Mouse (Mus musculus) bone marrow macrophage, adult 2 months (primary cell): Measurements from ENCODE around the gene Mfap1a. TPM values are rescaled to one million over a fixed set of nuclear protein-coding genes. Genes with fewer than 3 reads are reported as not detected.
"Not testable (repeated sequence)": the region's sequence is repeated elsewhere in the genome, so short reads cannot be mapped to it uniquely, and the experiment has no call there.

Source experiments
- H3K27ac ChIP-seq: 2 replicates; pipeline ENCODE4 v1.5.1; 2012; ENCODE audit warnings: low read depth, low read length; ENCODE audit not compliant: insufficient read depth
- H3K4me1 ChIP-seq: 2 replicates; pipeline ENCODE4 v1.6.1; 2012; ENCODE audit warnings: low read length; ENCODE audit not compliant: control insufficient read depth, insufficient read depth
- H3K4me3 ChIP-seq: 2 replicates; pipeline ENCODE4 v1.5.1; 2012; ENCODE audit warnings: mild to moderate bottlenecking, low read length, moderate library complexity; ENCODE audit not compliant: insufficient read depth
- CTCF ChIP-seq: IDR thresholded peaks from 2 replicates; pipeline ENCODE4 v1.5.1; 2012; ENCODE audit warnings: low read depth, mild to moderate bottlenecking, low read length, moderate library complexity
- POLR2A ChIP-seq: IDR thresholded peaks from 2 replicates; pipeline ENCODE4 v1.6.1; 2012; ENCODE audit warnings: mild to moderate bottlenecking, low read depth, low read length, borderline replicate concordance
- polyA plus RNA-seq: library from polyadenylated mRNA; stranded (reverse); fragments of >200 nt; gene quantifications from 2 replicates; pipeline ENCODE4 v1.2.4, GENCODE M21; 2012; ENCODE audit not compliant: missing spikeins, insufficient read depth, insufficient read length

The Mfap1a gene
- polyA plus RNA-seq, 1 experiment = 24.8 TPM

DNA sequence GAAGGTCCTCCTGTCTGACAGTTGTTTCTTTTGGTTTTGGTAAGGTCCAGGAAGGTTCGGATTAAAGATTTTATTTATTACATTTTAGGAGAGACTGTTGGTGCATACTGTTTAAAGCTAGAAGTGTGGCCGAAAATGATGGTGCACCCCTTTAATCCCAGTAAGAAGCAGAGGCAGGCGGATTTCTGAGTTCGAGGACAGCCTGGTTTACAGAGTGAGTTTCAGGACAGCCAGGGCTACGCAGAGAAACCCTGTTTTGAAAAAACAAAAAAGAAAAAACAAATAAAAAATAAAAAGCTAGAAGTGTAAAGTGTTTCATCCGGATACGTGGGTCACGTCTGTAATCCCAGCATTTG, 32.3 kb downstream of the Mfap1a start:
- Histone ChIP-seq H3K27ac (peak overlapping the region; percentile 42), H3K4me1 (no peaks in the 10 kb centered on the region), H3K4me3 (peak overlapping the region; percentile 80)
- TF ChIP-seq POLR2A (no peak), CTCF (no peak)

DNA sequence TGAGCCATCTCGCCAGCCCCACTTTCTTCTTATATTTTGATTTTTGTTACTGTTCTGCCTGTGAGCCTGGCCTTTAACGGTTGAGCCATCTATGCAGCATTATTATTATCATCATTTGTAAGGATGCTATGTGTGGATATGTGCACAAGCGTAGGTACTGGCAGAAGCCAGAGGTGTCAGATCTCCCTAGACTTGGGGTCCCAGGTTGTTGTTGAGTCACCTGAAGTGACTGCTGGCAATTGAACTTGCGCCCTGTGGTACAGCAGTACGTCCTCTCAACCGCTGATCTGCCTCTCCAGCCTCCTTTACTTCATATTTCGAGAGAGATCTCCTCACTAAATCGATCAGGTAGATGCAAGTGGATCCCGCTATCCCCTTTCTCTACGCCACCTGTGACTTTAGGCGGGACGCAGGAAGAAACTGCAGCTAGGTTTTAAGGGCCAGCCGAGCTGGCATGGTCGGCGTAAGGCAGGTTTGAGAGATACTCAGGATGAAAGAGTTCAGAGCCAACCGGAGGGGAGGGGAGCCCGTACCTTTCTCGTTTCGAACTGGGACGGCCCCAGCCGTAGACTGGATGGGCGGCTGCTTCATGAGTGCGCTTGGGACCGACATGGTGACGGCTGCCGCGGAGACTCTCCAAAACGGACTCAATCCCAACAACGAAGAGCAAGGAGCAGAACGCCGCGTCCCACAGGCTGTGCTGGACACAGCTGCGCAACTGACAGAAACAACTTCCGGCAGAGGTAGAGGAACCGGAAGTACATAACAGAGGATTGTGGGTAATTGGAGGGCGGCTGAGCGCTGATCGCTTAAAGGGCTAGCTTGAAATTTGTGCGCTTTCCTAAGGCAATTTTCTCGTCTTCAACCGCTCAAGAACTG, 32.9 kb downstream of the Mfap1a start, which contains the start of gene Mfap1b:
Gene Mfap1b, minus strand, starts transcription at position 767 of the 879 bp plus-strand sequence.
- H3K4me1 ChIP-seq = not testable (repeated sequence)
- H3K4me3 ChIP-seq = peak within 1 kb of the TSS; percentile 80
- TF ChIP-seq POLR2A = 0 out of 2 replicates have a peak, but pooled peaks have one; percentile 9
- H3K27ac ChIP-seq = peak within 1 kb of the TSS; percentile 56

DNA sequence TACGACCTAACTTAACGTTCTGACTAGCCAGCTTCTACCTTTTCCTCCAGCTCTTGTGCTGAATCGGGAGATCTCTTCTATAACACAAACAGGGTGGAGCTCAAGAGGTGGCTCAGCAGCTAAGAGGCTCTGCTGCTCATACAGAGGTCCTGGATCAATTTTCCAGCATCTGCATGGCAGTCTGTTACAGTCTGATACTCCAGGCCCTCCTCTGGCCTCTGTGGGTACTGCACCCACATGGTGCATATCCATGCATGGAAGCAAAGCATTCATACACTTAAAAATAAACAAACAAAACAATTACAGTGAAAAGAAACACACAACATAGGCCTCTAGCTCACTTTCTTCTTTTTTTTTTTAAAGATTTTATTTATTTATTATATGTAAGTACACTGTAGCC, 33.7 kb downstream of the Mfap1a start:
- not testable (repeated sequence) for H3K4me1 ChIP-seq, H3K27ac ChIP-seq, H3K4me3 ChIP-seq

DNA sequence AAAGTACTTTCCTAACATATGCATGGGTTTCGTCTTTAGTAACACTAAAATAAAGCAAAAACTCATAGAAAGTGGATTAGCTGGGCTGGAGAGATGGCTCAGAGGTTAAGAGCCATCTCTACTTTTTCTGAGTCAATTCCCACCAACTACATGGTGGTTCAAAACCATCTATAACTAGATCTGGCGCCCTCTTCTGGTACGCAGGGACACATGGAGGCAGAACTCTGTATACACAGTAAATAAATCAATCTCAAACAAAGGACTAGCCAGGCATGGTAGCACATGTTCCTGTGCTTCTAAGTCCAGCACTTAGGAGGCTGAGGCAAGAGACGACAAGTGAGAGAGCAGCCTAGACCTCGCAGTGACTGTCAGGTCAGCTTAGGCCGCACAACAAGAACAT, 37.5 kb downstream of the Mfap1a start:
- H3K27ac ChIP-seq = not testable (repeated sequence)

DNA sequence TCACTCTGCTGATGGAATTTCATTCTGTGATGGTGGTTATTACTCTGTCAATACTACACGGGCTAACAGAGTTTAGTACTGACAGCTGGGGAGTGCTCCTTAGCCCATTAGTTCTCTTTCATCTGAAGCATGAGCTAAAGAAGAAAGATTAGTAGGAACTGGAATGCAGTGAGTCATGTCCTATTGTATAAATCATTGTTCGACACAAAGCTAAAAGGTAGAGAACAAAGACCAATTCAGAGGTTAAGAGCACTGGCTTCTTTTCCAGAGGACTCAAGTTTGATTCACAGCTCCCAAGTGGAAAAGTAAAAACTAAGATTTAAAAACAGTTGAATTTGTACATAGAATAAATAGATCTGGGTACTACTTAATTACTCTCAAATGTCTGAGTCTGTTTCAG, 46.4 kb downstream of the Mfap1a start:
- Histone ChIP-seq H3K4me3 (no peak overlapping the region), H3K4me1 (peaks cover 5% of the 10 kb centered on the region), H3K27ac (no peak overlapping the region)
- TF ChIP-seq POLR2A = no peak
- TF ChIP-seq CTCF = no peak

More for the DNA sequence above, 37.5 kb downstream of the Mfap1a start:
- H3K4me3 ChIP-seq, H3K4me1 ChIP-seq: not testable (repeated sequence)

DNA sequence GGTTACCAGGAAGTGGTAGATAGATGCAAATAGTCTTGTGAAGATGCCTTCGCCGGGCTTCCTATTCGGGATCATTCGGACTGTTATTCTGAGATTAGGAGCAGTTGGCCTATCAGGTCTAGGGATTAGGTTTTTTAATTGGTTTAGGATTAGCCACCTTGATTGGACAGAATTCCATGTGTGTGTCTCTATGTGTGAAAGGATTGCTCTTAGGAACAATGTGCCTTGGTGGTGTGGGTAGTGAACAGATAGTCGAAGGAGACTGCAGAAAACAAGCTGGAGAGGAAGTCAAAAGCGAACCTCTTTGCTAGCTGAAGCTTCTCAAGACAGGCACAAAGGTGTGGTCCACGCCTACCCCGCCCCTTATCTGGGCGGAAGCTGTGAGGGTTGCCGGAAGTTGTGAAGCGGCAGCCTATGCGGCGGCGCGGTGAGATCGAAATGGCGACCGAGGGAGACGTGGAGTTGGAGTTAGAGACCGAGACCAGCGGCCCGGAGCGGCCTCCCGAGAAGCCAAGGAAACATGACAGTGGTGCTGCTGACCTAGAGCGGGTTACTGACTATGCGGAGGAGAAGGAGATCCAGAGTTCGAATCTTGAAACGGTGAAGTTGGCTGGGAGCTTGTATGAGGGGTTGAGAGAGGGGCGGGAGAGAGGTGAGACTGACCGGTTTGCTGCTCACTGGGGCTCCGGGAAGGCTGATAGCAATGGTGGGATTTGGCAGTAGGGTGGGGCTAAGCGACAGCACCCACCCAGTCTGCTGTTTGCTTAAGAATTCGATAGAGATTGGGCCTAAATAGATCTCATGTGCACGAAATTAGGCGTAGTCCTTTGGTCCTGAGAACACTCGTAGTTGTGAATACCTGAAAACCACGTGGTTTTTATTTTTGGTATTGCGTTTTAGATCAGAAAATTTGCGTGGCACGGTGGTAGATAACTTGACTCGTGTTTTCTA, 49.5 kb downstream of the Mfap1a start, which contains the start of gene Serinc4:
Gene Serinc4, minus strand, starts transcription at position 90 of the 951 bp plus-strand sequence.
- H3K27ac ChIP-seq = peak within 1 kb of the TSS; percentile 40
- no peak for TF ChIP-seq POLR2A
- no peak for TF ChIP-seq CTCF
- H3K4me3 ChIP-seq = peak within 1 kb of the TSS; percentile 74
- H3K4me1 ChIP-seq = peaks cover 19% of the 10 kb centered on the region

DNA sequence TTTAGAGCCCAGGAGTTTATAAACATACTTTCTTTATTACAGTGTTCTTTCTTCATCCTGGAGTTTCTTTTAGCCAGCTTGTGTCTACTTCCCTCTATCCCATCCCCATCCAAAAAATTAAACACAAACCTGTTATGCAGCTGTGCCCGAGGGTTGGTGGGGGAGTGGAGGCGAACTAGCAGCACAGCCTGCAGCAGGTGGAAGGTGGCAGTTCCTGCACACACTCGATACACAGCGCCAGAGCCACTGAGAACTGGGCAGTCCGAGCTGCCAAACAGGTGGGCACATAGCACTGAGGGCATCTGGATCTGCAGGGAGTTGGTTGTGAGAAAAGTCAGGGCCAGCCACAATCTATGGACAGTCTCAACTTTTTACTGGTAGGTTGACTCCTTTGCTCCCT, 50.9 kb downstream of the Mfap1a start:
- no peak overlapping the region for H3K27ac ChIP-seq
- peaks cover 26% of the 10 kb centered on the region for H3K4me1 ChIP-seq
- TF ChIP-seq CTCF (no peak), POLR2A (no peak)
- no peak overlapping the region for H3K4me3 ChIP-seq

DNA sequence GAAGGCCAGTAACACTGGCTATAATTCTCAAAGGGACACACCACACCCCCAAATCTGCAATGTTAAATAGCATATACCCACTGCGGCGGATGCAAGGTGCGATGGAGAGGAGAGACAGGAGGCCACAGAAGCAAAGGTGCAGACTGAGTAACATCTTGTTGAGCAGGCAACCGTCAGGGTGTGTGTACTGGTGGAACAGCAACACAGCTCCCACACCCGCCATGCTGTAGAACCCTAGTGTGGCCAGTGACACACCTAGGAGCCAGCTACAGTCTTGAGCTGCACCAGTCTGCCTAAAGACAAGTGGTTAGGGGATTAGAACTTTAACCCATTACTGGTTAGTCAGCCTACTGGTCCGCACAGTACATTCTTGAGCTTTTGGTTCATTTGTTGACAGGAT, 52.5 kb downstream of the Mfap1a start:
- Histone ChIP-seq H3K27ac (no peak overlapping the region), H3K4me3 (no peak overlapping the region), H3K4me1 (peaks cover 26% of the 10 kb centered on the region)
- TF ChIP-seq CTCF (no peak), POLR2A (no peak)

DNA sequence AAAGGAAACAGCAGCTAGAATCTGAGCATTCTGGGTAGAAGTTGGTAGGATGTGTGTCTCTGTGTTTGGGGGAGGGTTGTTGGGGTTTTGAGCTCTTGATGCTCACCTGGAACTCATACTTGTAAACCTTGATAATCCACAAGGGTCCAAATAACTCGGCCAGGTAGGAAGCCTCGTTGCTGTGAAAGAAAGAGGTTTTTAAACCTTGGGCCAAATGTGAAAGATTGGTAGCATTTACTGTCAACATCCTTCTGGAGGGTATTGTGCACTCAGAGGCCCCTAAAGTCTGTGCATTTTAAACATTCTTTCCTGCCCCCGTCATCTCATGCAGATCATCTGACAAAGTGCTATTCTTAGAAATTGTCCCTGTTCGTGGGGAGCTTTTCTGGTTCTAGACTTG, 53.5 kb downstream of the Mfap1a start, which contains the start of gene Hypk:
Gene Hypk, plus strand, starts transcription at position 301 of the 400 bp plus-strand sequence.
- H3K4me3 ChIP-seq = no peak within 1 kb of the TSS
- no peak for TF ChIP-seq POLR2A
- TF ChIP-seq CTCF = no peak
- peak within 1 kb of the TSS; percentile 51 for H3K27ac ChIP-seq
- H3K4me1 ChIP-seq = peaks cover 26% of the 10 kb centered on the region

DNA sequence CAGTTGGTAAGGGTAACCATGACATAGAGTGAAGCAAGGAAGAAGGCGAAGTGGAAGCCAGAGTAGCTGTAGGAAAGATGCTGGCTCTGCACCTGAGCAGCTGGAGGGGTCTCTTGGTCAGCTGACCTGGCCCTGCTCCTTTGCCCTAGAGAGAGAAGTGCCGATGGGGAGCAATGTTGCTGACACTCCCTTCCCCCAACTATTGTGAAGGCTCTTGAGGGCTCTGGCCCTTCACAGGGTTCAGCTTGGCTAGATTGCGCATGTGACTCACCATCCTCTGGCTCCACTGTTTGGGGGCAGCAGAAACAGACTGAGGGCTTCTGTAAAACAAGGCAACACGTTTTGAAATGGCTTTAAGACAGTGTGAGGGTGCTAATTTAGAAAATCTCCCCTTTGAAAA, 54.1 kb downstream of the Mfap1a start:
- Histone ChIP-seq H3K4me3 (no peak overlapping the region), H3K4me1 (peaks cover 32% of the 10 kb centered on the region), H3K27ac (peak overlapping the region; percentile 51)
- no peak for TF ChIP-seq CTCF
- TF ChIP-seq POLR2A = no peak
